Mouse (Mus musculus) C2C12 (cell line): Measurements from ENCODE around the gene Slc9a5. TPM values are rescaled to one million over a fixed set of nuclear protein-coding genes. Genes with fewer than 3 reads are reported as not detected.

ENCODE experiments used
- H3K27me3 ChIP-seq: one replicate; pipeline ENCODE4 v1.6.1; 2011; ENCODE audit not compliant: control insufficient read depth, insufficient read depth, insufficient read length
- H3K36me3 ChIP-seq: one replicate; pipeline ENCODE4 v1.6.1; 2011; ENCODE audit not compliant: control insufficient read depth, insufficient read depth
- H3K4me3 ChIP-seq: one replicate; pipeline ENCODE4 v1.5.1; 2011; ENCODE audit warnings: mild to moderate bottlenecking, control low read depth; ENCODE audit not compliant: poor library complexity, insufficient read depth, severe bottlenecking
- H3K79me2 ChIP-seq: one replicate; pipeline ENCODE4 v1.6.1; 2011; ENCODE audit not compliant: control insufficient read depth, insufficient read depth
- H3K79me3 ChIP-seq: one replicate; pipeline ENCODE4 v1.6.1; 2011; ENCODE audit warnings: low read depth, control low read depth
- H3ac ChIP-seq: one replicate; pipeline ENCODE3; 2011; ENCODE audit warnings: low read depth; ENCODE audit not compliant: control insufficient read depth, insufficient read length
- CEBPB ChIP-seq: IDR thresholded peaks from one replicate; pipeline ENCODE4 v1.6.1; 2011; ENCODE audit warnings: low read depth, mild to moderate bottlenecking, control low read depth, moderate library complexity
- CTCF ChIP-seq: IDR thresholded peaks from one replicate; pipeline ENCODE4 v1.5.1; 2011; ENCODE audit not compliant: control insufficient read depth, insufficient read depth, insufficient read length
- FOSL1 ChIP-seq: IDR thresholded peaks from one replicate; pipeline ENCODE4 v1.8.0; 2011; ENCODE audit warnings: mild to moderate bottlenecking, low read length; ENCODE audit not compliant: poor library complexity, insufficient read depth, severe bottlenecking
- MAX ChIP-seq: IDR thresholded peaks from one replicate; pipeline ENCODE4 v1.6.1; 2011; ENCODE audit warnings: mild to moderate bottlenecking, control low read depth
- MYOD1 ChIP-seq: IDR thresholded peaks from one replicate; pipeline ENCODE4 v1.6.1; 2011; ENCODE audit warnings: low read depth; ENCODE audit not compliant: control insufficient read depth, insufficient read length
- MYOG ChIP-seq: IDR thresholded peaks from one replicate; pipeline ENCODE4 v1.6.1; 2011; ENCODE audit not compliant: control insufficient read depth, insufficient read length; ENCODE audit errors: extremely low read depth
- USF1 ChIP-seq: IDR thresholded peaks from one replicate; pipeline ENCODE4 v1.6.1; 2011; ENCODE audit warnings: low read depth, mild to moderate bottlenecking, control low read depth, moderate library complexity
- polyA plus RNA-seq: library from polyadenylated mRNA; unstranded; fragments of >200 nt; fragmentation: generic; extraction: Trizol; gene quantifications from one replicate; pipeline ENCODE4 v1.2.1, GENCODE M21; 2012; ENCODE audit warnings: missing spikeins

The Slc9a5 gene
- polyA plus RNA-seq, 1 experiment: 6.6 TPM

DNA sequence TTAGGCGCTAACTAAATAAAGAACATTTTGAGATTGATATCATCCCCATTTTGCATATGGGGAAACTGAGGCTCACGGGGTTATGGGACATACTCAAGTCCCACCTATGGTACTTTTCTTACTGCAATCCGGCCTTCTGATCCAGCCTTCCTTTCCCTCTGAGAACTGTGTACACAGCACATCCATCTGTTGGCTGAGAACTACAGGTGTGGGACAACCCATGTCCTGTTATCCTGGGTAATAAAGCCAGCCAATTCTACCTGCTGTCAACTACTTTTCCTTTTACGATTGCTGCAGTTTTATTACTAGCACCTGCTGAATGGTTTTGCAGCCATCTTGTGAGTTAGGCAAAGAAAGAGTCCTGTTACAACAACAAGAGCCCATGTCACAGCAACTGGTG lies 5.9 kb downstream of the Slc9a5 start:
- Histone ChIP-seq H3K36me3 (peaks cover 57% of the 10 kb centered on the region), H3K4me3 (no peak overlapping the region), H3ac (no peak overlapping the region), H3K27me3 (no peaks in the 10 kb centered on the region), H3K79me3 (peaks cover 21% of the 10 kb centered on the region), H3K79me2 (peaks cover 41% of the 10 kb centered on the region)
- TF ChIP-seq MYOD1: no peak
- no peak for TF ChIP-seq FOSL1
- TF ChIP-seq USF1: no peak
- TF ChIP-seq CTCF: no peak
- TF ChIP-seq CEBPB: no peak
- no peak for TF ChIP-seq MAX
- no peak for TF ChIP-seq MYOG

DNA sequence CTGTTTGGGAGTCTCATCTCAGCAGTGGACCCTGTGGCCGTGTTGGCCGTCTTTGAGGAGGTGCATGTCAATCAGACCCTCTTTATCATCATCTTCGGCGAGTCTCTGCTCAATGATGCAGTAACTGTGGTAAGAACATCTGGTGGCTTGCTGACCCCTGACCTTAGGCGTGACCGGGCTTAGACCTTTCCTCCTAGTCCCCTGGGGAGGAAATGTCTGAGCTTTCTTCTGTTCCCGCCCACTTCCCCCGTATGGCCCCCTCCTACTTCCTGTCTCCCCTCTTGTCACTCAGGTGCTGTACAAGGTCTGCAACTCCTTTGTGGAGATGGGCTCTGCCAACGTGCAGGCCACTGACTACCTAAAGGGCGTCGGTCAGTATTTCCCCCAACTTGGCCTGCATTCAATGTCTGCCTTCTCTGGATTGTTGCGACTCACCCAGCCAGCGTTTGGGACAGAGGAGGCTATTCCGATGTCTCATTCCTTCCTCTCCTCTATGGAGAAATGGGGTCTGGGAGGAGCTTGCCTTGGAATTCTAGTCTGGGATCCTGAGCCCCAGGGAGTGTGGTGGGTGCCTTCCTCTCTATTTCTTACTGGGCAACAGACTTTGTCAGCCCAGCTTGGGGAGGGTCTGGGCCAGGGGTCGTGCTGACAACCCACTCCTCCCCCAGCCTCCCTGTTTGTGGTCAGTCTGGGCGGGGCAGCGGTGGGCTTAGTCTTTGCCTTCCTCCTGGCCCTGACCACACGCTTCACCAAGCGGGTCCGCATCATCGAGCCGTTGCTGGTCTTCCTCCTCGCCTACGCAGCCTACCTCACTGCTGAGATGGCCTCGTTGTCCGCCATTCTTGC lies 6.8 kb downstream of the Slc9a5 start:
- TF ChIP-seq CTCF: no peak
- no peak for TF ChIP-seq FOSL1
- no peak for TF ChIP-seq USF1
- TF ChIP-seq MAX: no peak
- TF ChIP-seq MYOD1: no peak
- no peak for TF ChIP-seq CEBPB
- TF ChIP-seq MYOG: no peak
- Histone ChIP-seq H3K4me3 (no peak overlapping the region), H3K79me3 (peaks cover 13% of the 10 kb centered on the region)

DNA sequence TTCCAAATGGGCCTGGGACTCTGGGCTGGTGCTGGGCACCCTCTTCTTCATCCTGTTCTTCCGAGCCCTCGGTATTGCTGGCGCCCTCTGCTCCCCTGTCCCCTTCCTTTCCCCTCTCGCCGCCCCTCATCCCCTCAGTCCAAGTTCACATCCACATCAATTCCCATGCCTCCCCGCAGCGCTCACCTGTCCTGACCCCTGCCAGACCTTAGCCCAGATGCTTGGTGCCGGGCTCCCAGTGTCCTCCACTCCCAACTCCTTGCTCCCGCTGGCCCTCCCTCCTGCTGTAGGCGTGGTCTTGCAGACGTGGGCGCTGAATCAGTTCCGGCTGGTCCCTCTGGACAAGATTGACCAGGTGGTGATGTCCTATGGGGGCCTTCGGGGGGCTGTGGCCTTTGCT lies 8.0 kb downstream of the Slc9a5 start:
- peaks cover 19% of the 10 kb centered on the region for H3K79me2 ChIP-seq
- H3K4me3 ChIP-seq: no peak overlapping the region
- TF ChIP-seq CTCF (no peak), FOSL1 (no peak), MYOD1 (no peak)
- H3ac ChIP-seq: no peak overlapping the region
- H3K79me3 ChIP-seq: peaks cover 2% of the 10 kb centered on the region
- H3K36me3 ChIP-seq: peaks cover 76% of the 10 kb centered on the region
- H3K27me3 ChIP-seq: no peaks in the 10 kb centered on the region

More for the DNA sequence above, 6.8 kb downstream of the Slc9a5 start:
- Histone ChIP-seq H3K79me2 (peaks cover 32% of the 10 kb centered on the region), H3K27me3 (no peaks in the 10 kb centered on the region), H3K36me3 (peaks cover 63% of the 10 kb centered on the region), H3ac (no peak overlapping the region)

DNA sequence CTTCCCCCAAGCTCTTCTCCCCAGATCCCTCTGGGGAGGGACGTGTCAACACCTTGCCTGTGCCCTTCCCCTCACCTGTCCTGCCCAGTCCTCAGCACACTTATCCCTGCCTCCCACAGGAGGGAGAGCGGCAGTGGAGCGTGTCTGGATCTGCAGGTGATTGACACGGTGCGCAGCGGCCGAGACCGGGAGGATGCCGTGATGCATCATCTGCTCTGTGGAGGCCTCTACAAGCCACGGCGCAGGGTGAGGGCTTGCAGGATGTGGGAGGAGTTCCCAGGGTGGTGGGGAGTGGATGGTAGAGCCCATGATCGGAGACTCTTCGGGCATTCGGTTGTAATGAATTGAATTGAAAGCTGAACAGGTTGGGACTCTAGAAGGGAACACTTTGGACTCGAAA lies 10.6 kb downstream of the Slc9a5 start:
- Histone ChIP-seq H3K27me3 (no peaks in the 10 kb centered on the region), H3K36me3 (peaks cover 77% of the 10 kb centered on the region), H3K79me2 (no peaks in the 10 kb centered on the region), H3K79me3 (no peaks in the 10 kb centered on the region), H3ac (no peak overlapping the region), H3K4me3 (no peak overlapping the region)
- TF ChIP-seq USF1 (no peak), MAX (no peak), CTCF (no peak), MYOD1 (no peak), FOSL1 (no peak), CEBPB (no peak), MYOG (no peak)

DNA sequence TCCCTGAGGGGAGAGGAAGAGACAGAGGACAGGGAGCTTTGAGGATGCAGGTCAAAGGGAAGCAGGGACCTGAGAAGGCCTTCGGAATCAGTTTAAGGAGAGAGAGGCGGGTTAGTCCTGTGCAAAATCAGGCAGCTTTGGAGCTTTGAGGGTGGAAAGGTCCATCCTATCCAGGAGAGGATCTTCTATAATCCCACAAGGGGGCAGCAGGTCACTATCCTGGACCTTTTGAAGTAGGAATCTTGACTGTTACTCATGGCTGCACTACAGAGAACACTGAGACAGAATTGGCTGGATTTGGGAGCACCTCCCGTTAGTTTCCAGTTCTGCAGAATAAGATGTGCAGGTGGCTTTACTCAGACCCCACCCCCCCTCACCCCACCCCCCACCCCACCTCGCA lies 11.0 kb downstream of the Slc9a5 start:
- peaks cover 79% of the 10 kb centered on the region for H3K36me3 ChIP-seq

DNA sequence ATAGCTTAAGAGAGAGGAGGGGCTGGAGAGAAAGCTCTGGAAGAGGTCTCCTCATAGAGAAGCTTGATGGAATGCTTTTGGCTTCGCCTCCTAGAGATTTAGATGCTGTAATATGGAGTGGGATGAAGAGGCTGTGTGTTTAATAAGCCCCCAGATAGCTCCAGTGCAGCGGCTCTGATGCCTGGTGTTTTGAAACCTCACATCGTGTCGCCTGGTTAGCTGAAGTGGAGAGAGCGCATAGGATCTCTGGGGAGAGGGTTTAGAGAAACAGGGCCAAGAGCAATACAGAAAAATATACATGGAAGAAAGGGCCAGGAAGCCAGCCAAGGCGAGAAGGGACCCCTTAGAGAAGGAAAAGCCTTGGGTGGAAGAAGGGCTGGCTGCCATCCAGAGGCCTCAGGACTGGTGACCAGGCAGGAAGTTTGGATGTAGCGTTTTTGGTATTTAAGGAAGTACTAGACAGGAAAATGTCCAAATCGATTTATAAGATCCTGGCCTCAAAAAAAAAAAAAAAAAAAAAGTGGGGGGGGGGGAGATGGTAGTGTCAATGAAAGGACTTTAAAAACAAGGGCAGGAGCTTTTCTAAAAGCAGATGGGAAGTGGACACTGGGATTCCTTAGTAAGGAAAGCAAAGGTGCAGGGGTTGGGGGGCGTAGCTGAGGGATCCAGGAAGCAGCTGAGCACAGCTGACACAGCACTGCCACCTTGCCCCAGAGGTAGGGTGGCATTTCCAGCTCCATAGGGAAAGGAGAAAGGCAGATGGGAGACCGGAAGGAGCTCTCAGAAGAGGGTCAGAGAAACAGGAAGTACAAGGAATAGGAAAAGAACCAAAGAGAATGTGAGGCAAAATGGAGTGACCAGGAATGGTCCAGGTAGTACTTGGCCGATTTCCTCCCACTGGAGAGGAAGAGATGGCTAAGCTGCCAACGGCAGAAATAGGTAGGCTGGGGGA lies 13.4 kb downstream of the Slc9a5 start:
- no peak overlapping the region for H3K4me3 ChIP-seq
- H3K79me3 ChIP-seq: no peaks in the 10 kb centered on the region
- H3K79me2 ChIP-seq: no peaks in the 10 kb centered on the region
- TF ChIP-seq USF1: no peak
- no peak for TF ChIP-seq CTCF
- no peak for TF ChIP-seq MYOD1
- TF ChIP-seq CEBPB: no peak
- no peak for TF ChIP-seq FOSL1
- TF ChIP-seq MYOG: no peak
- TF ChIP-seq MAX: no peak
- no peak overlapping the region for H3ac ChIP-seq
- peaks cover 86% of the 10 kb centered on the region for H3K36me3 ChIP-seq
- no peaks in the 10 kb centered on the region for H3K27me3 ChIP-seq

More for the DNA sequence above, 11.0 kb downstream of the Slc9a5 start:
- Histone ChIP-seq H3K27me3 (no peaks in the 10 kb centered on the region), H3K79me2 (no peaks in the 10 kb centered on the region), H3K4me3 (no peak overlapping the region), H3ac (no peak overlapping the region), H3K79me3 (no peaks in the 10 kb centered on the region)
- TF ChIP-seq CTCF (peak; percentile 39), CEBPB (no peak), MYOG (no peak)
